Mouse (Mus musculus) heart, adult 11 months (tissue): ENCODE data around the gene Ric8b.

ENCODE experiments used
- DNase-seq: peaks from one replicate; pipeline ENCODE4 v3.0.0; 2022

The Ric8b gene

GRCm38 (mm10) chr10:84916810-84917730 is at the start of gene Ric8b:
TSS of gene Ric8b (plus strand) at chr10:84917616.
- DNase-seq: peak; percentile 100

GRCm38 (mm10) chr10:84871285-84871684 is 46.1 kb upstream of the Ric8b start:
- peak; percentile 85 for DNase-seq

- DNase-seq: peak; percentile 59
Observed at GRCm38 (mm10) chr10:84871921-84872320, 45.5 kb upstream of the Ric8b start.

GRCm38 (mm10) chr10:84879823-84880571 is 37.4 kb upstream of the Ric8b start:
- DNase-seq: no peak

DNA sequence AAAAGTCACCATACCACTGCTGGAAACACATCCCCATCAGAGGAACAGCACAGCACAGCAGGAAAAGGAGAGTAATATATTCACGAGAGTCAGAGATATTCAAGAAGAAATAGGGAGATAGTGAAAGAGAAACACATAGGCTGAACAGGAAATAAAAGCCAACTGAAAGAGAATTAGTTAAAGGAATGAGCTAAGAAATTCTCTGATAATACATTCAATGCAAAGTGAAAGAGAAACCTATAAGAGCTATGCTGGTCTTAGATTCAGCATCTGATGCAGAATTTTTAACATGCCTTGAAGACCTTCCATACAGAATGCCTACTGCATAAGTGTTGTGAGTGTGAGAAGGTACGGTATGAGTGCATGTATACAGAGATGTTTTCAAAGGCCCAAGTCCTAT is 34.9 kb upstream of the Ric8b start:
- DNase-seq: no peak

GRCm38 (mm10) chr10:84885341-84885884 is 32.0 kb upstream of the Ric8b start:
- DNase-seq: no peak

GRCm38 (mm10) chr10:84886221-84886627 is 31.2 kb upstream of the Ric8b start:
- DNase-seq: peak; percentile 96

DNA sequence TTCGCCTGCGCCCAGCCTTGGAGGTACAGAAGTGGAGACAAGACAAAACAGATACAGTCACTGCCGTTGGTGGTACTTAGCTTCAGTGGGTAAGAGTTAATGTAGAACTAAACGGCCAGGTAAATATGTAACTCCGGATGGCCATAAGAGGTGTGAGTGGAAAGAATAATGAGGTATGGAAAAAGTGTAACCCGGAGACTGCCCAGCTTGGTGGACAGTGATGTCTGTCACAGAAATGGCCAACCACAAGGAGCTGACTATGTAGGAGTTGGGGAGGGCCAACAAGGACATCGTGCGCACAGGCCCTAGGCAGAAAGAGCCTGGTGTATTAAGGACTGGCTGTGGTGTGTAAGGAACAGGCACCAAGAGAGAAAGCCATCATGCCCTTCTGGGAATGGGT is 30.6 kb upstream of the Ric8b start:
- DNase-seq: no peak

DNA sequence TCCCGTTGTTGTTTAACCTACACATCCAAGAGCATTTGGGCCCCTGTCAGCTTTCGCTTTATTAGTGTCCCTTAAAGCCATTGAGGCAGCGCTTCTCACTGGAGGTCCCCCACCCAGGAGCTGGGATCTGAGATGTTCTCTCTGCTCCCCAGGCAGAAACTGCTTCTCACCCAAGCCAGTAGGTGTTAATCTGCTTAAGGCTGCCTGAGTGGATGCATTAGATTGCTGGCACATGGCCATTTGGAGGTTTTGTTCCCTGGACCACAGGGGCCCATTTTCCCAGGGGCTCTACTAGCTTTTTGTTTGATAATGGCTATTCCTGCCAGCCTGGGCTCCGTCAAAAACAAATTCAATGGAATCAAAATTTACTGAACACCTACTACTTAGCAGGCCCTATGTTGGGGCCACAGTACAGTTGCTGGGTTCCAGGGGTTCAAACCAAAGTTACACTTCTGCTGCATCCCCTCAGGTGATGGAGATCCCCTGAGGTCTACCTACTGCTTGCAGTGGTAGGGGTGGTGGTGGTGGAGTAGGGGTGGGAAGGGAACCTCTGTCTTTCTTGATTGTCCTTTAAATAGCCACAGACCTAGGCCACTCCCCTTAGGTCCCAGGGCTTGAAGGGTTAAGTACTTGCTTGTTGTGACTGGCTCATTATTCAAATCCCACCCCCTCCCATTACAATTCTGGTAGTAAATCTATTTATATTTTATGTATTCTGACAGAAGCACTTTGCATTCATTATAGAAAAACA is 28.1 kb upstream of the Ric8b start:
- DNase-seq: no peak

DNA sequence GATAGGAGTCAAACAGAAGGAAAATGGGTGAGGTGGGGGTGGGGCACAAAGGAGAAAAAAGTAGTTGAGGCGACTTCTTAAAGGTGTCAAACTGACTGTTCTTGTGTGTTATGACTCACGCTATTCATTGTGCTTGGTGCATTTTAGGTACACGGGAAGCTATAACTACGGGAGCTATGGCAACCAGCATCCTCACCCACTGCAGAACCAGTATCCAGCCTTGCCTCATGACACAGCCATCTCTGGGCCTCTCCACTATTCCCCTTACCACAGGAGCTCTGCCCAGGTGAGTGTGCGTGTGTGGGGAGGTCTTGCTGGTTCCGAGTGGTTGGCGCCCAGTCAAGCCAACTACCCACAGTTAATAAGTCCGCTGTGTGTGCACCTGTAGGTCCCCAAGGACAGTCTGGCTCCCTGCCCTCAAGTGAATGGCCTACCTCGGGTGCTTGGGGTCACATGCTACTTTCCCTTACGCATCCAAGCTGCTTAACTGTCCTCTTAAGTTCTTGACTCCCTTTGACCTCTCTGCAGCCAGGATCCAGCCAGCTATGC is 21.5 kb upstream of the Ric8b start:
- no peak for DNase-seq

- DNase-seq: no peak
Observed at GRCm38 (mm10) chr10:84896941-84897930, 20.2 kb upstream of the Ric8b start.

DNA sequence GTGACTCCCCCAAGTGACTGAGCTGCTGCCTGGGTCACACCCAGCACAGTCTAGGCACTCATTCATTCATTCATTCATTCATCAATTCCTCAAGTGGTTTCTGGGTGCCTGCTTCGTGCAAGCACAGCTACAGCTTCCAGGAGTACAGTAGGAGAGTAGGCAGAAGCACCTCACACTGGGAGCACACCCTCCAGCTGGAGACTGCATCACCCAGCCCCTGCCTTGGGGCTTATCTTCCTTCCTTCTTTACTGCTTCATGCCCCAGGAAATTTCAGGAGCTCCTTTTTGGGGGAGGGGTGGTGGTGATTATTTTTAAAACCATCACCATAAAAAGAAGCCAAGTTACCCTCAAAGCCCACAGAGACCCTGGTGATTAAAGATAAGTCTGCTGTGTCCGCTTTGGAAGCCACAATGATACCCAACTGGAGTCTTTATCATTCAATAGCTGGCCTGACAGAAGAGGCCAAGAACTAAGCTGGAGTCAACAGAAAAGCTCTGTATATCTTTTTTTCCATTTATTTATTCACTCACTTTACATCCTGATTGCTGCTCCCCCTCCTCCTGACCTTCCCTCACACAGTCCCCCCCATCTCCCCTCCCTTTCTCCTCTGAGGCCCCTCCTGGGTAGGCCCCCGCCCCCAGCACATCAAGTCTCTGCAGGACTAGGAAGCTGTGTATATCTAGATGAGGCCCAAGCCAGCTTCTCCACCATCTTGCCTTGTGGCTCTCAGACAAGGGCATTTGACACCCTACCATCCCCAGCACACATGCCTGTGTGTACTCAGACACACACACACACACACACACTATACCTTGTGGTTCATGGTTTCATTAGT is 19.1 kb upstream of the Ric8b start:
- peak; percentile 31 for DNase-seq

DNA sequence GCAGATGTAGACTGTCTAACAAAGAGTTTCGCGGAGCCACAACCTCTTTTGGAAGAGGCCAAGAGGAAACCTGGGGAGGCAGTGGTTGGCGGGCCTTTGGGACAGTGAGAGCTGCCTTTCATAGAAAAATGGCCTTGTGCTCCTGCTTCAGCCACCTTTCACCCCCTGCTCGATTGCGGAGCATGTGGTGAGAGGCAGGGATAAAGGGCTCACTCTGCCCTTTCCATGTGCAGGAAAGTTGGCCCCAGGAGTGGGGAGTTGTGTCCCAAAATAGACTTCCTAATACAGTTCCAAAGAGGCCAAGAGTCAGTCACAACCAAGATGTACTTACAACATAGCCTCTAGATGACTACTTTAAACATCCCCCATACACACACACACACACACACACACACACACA is 15.7 kb upstream of the Ric8b start:
- DNase-seq: peak; percentile 94

DNA sequence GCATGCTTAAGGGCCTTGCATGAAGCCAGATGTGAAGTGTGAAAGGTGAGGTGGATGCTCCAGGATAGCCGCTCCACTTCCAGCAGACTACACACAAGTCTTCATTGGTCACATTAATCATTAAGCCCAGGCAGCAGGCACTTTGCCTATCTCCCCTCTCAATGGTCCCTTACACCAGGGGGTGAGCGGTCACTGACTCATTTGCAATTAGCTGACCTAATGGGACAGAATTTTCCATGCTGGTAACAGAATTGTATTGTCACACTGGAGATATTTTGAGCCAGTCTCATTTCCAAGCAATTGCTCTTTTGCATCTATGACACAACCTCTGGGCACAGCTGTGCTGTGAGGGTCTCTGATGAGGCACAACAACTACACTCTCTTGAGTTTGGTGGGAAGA is 15.2 kb upstream of the Ric8b start:
- no peak for DNase-seq

- peak; percentile 94 for DNase-seq
Observed at GRCm38 (mm10) chr10:84903307-84903706, 14.1 kb upstream of the Ric8b start.

GRCm38 (mm10) chr10:84903742-84904141 is 13.7 kb upstream of the Ric8b start:
- no peak for DNase-seq

DNA sequence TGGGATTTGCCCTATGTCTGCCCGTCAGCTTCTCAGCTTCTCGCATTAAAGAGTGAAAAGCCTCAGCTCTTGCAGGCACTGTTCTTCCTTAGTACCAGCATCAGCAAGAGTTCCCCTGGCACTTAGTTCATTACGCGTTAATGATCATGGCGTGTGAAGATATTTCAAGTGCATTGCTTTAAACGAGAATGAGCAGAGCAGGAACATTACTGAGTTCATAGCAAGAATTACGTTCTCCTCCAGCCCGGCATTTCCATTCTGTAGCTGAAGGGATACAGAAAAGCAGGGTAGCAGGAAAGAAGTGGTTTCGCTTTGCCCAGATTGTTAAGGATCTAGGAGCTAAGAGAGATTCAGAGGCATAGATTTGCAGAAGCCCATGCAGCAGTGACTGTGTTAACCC is 10.5 kb upstream of the Ric8b start:
- DNase-seq: no peak

DNA sequence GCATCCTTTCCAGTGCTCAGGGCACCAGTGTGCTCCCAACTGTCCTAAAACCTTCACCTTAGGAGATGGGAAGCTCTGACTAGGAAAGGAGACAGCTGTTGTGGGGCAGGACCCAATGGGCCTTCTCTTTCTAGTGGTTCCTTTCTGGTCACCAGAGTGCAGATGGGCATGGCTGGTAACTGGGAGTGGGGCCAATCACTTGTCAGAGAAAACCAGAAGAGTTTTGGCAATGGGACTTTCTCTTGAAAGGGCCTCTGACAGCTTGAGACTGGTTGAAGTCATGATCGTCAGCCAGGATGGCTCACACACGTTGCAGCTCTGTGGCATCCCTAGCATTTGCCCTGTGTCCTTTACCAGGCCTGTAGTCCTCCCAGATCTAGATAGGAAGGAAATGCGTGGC is 9.4 kb upstream of the Ric8b start:
- no peak for DNase-seq

DNA sequence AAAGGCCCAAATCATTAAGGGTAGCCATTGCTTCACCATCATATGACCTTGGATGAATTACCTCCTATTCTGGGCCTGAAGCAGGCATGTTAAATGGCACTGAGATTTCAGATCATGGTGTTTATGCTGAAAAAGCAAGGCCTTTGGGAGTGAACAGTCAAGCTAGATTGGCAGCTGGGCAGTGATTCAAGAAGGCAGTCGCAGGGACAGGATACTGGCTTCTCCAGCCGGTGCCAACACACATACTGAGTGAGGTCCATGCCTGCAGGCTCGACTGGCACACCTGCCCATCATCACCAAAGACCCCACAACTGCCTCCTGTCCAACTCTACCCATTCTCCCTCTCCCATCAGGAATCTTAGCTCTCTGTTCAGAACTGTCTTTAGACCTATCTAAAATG is 8.9 kb upstream of the Ric8b start:
- peak; percentile 79 for DNase-seq

GRCm38 (mm10) chr10:84909021-84909801 is 8.2 kb upstream of the Ric8b start:
- peak; percentile 85 for DNase-seq
